Mouse (Mus musculus) layer of hippocampus, postnatal 36 days (tissue): ENCODE results near the gene Kif26b. TPM values are rescaled to one million over a fixed set of nuclear protein-coding genes. Genes with fewer than 3 reads are reported as not detected.

Experiments
- DNase-seq, 2 experiments: peaks; one replicate each; pipeline ENCODE4 v3.0.0; 2022
- total RNA-seq, 2 experiments: library from RNA; stranded (reverse); gene quantifications; 2 replicates each; pipeline ENCODE4 v1.2.3; 2021

Gene Kif26b
- 10 to 100 TPM; 22.6 to 27.1 TPM for total RNA-seq

- DNase-seq: peak; percentile 52 to 69
Observed at GRCm38 (mm10) chr1:178528431-178529351, at the start of gene Kif26b. Gene Kif26b (plus strand): TSS chr1:178529125.

GRCm38 (mm10) chr1:178483854-178484253, 45.1 kb upstream of the Kif26b start:
- DNase-seq: no peak

- no peak for DNase-seq
Observed at GRCm38 (mm10) chr1:178485138-178485867, 43.6 kb upstream of the Kif26b start.

GRCm38 (mm10) chr1:178485868-178486220, 43.1 kb upstream of the Kif26b start:
- DNase-seq: no peak

GRCm38 (mm10) chr1:178486828-178487227, 42.1 kb upstream of the Kif26b start:
- DNase-seq: peak; percentile 46 to 51

GRCm38 (mm10) chr1:178489127-178489526, 39.8 kb upstream of the Kif26b start:
- DNase-seq: peak in 1 of 2 experiments; percentile 17

GRCm38 (mm10) chr1:178491733-178492132, 37.2 kb upstream of the Kif26b start:
- DNase-seq: no peak

GRCm38 (mm10) chr1:178492493-178492892, 36.4 kb upstream of the Kif26b start:
- no peak for DNase-seq

GRCm38 (mm10) chr1:178496186-178496585, 32.7 kb upstream of the Kif26b start:
- no peak for DNase-seq

- no peak for DNase-seq
Observed at GRCm38 (mm10) chr1:178496841-178497240, 32.1 kb upstream of the Kif26b start.

- DNase-seq: no peak
Observed at GRCm38 (mm10) chr1:178506938-178507337, 22.0 kb upstream of the Kif26b start.

GRCm38 (mm10) chr1:178512323-178513031, 16.4 kb upstream of the Kif26b start:
- no peak for DNase-seq

GRCm38 (mm10) chr1:178513954-178514353, 15.0 kb upstream of the Kif26b start:
- DNase-seq: no peak

- no peak for DNase-seq
Observed at GRCm38 (mm10) chr1:178515839-178516238, 13.1 kb upstream of the Kif26b start.

GRCm38 (mm10) chr1:178522389-178522788, 6.5 kb upstream of the Kif26b start:
- DNase-seq: no peak

- DNase-seq: no peak
Observed at GRCm38 (mm10) chr1:178523152-178523551, 5.8 kb upstream of the Kif26b start.

GRCm38 (mm10) chr1:178527185-178527546, 1.8 kb upstream of the Kif26b start:
- peak; percentile 66 to 67 for DNase-seq

- DNase-seq: peak; percentile 47 to 52
Observed at GRCm38 (mm10) chr1:178527547-178528361, 1.2 kb upstream of the Kif26b start.

- DNase-seq: peak; percentile 41 to 45
Observed at GRCm38 (mm10) chr1:178529512-178530300, 781 bp downstream of the Kif26b start.

- peak; percentile 88 to 90 for DNase-seq
Observed at GRCm38 (mm10) chr1:178530301-178531078, 1.6 kb downstream of the Kif26b start.
